Comparison of ENCODE assay signal across 9 mouse cellular contexts in genomic region chr2:73560899-73561664, GRCm38 (mm10). TPM values are rescaled to one million over a fixed set of nuclear protein-coding genes. Genes with fewer than 3 reads are reported as not detected.
A peak's percentile ranks its signal among the peaks of the same experiment; 100 is the strongest.
DNase-seq lines count a peak whose midpoint lies in the region; ATAC-seq and TF ChIP-seq lines count a peak whose summit lies in the region.
"Had no signal": no experiment of that assay in that cellular context is flagged by ENCODE, and none has a peak within 500 bp of the region (broad histone marks: within the 10 kb centered on the region; RNA-seq: fewer than 3 reads in every experiment).

No protein-coding gene starts in this region.

- no peak for DNase-seq in layer of hippocampus, adult 2 months (ENCODE audit: low spot score in 2 of 2)
- no peak for DNase-seq in layer of hippocampus, adult 9-11 months
- no peak for DNase-seq in limb, embryonic 11.5 days (ENCODE audit: low spot score)
- no peak for DNase-seq in thymus, postnatal 14 days
- no peak for DNase-seq in ovary, postnatal 10 days (ENCODE audit: low spot score)
- DNase-seq: kidney, postnatal 10 days had no signal

- H3K27me3 ChIP-seq in embryonic facial prominence, embryonic 12.5 days, result no peaks in the 10 kb centered on the region
- no peaks in the 10 kb centered on the region for H3K27me3 ChIP-seq in limb, embryonic 11.5 days (ENCODE audit: control insufficient read depth, insufficient read depth, low read length)
- H3K27me3 ChIP-seq in neural tube, embryonic 15.5 days (replicated peaks), result no peaks in the 10 kb centered on the region

- H3K27ac ChIP-seq in layer of hippocampus, adult 2 months, result no peak overlapping the region
- no peak overlapping the region for H3K27ac ChIP-seq in embryonic facial prominence, embryonic 12.5 days
- H3K27ac ChIP-seq in limb, embryonic 11.5 days (replicated peaks; ENCODE audit: low read depth, low read length), result no peak overlapping the region
- 0 out of 2 replicates have a peak overlapping the region, but pooled peaks have one; percentile 18 for H3K27ac ChIP-seq in neural tube, embryonic 15.5 days (replicated peaks)

- WGBS in embryonic facial prominence, embryonic 12.5 days, result 2% methylated on average over 22 of the region's 23 CpGs
- 3% methylated on average over 21 of the region's 23 CpGs for WGBS in limb, embryonic 11.5 days
- 2% methylated on average over 21 of the region's 23 CpGs for WGBS in neural tube, embryonic 15.5 days

- TF ChIP-seq CTCF in layer of hippocampus, adult 2 months (conservative IDR thresholded peaks at IDR 0.05), result no peak

- no peaks in the 10 kb centered on the region for H3K36me3 ChIP-seq in embryonic facial prominence, embryonic 12.5 days
- H3K36me3 ChIP-seq in limb, embryonic 11.5 days (ENCODE audit: control insufficient read depth, insufficient read depth, low read length), result no peaks in the 10 kb centered on the region; the same call in 1 of the 2 replicates
- H3K36me3 ChIP-seq in neural tube, embryonic 15.5 days, result no peaks in the 10 kb centered on the region

- peak overlapping the region; percentile 44 for H3K9ac ChIP-seq in embryonic facial prominence, embryonic 12.5 days
- peak overlapping the region; percentile 43; the same call in 1 of the 2 replicates for H3K9ac ChIP-seq in limb, embryonic 11.5 days (ENCODE audit: low read length)
- peak overlapping the region; percentile 50 for H3K9ac ChIP-seq in neural tube, embryonic 15.5 days (replicated peaks)

- peak overlapping the region; percentile 36; the same call in 1 of the 2 replicates for H3K4me3 ChIP-seq in layer of hippocampus, adult 2 months
- H3K4me3 ChIP-seq in embryonic facial prominence, embryonic 12.5 days, result peak overlapping the region; percentile 38
- peak overlapping the region; percentile 27 for H3K4me3 ChIP-seq in limb, embryonic 11.5 days (ENCODE audit: low read depth, low read length)
- H3K4me3 ChIP-seq in neural tube, embryonic 15.5 days (replicated peaks), result peak overlapping the region; percentile 45

- ATAC-seq in embryonic facial prominence, embryonic 12.5 days (ENCODE audit: insufficient number of reproducible peaks, insufficient read depth, low FRiP score, low TSS enrichment), result peak; percentile 37; the same call in 1 of the 2 replicates
- ATAC-seq in limb, embryonic 11.5 days (ENCODE audit: insufficient number of reproducible peaks, low FRiP score, low TSS enrichment, low read depth), result 0 out of 2 replicates have a peak, but pooled peaks have one; percentile 42
- peak; percentile 72 for ATAC-seq in neural tube, embryonic 15.5 days (ENCODE audit: low FRiP score)
- no peak for ATAC-seq in megakaryocyte, adult 5-6 weeks (ENCODE audit: poor library complexity, severe bottlenecking)

- H3K4me1 ChIP-seq in embryonic facial prominence, embryonic 12.5 days, result peaks cover 22% of the 10 kb centered on the region
- peaks cover 12% of the 10 kb centered on the region; the same call in 1 of the 2 replicates for H3K4me1 ChIP-seq in limb, embryonic 11.5 days (ENCODE audit: control insufficient read depth, insufficient read depth, low read length)
- H3K4me1 ChIP-seq in neural tube, embryonic 15.5 days, result peaks cover 17% of the 10 kb centered on the region

- peak overlapping the region; percentile 65 for H3K4me2 ChIP-seq in embryonic facial prominence, embryonic 12.5 days (replicated peaks)
- H3K4me2 ChIP-seq in limb, embryonic 11.5 days (ENCODE audit: low read depth, severe bottlenecking), result peak overlapping the region; percentile 59
- H3K4me2 ChIP-seq in neural tube, embryonic 15.5 days, result peak overlapping the region; percentile 75

- no peaks in the 10 kb centered on the region for H3K9me3 ChIP-seq in embryonic facial prominence, embryonic 12.5 days
- H3K9me3 ChIP-seq in limb, embryonic 11.5 days (ENCODE audit: control insufficient read depth, low read length), result no peaks in the 10 kb centered on the region
- no peaks in the 10 kb centered on the region for H3K9me3 ChIP-seq in neural tube, embryonic 15.5 days (replicated peaks)

RNA-seq across cellular contexts. Expression of gene Chrna1, which starts 19.1 kb away (rescaled TPM):
- total RNA-seq in layer of hippocampus, adult 2 months (2021), result under 1 TPM; 0.42 to 0.54 TPM
- 4.0 and 5.4 TPM in 2 replicates for polyA plus RNA-seq in embryonic facial prominence, embryonic 12.5 days (2016; fragmentation: Nextera tagmentation; extraction: Ambion mirVana)
- 2.9 and 3.5 TPM in 2 replicates for polyA plus RNA-seq in limb, embryonic 11.5 days (2014; fragmentation: Nextera tagmentation; extraction: Ambion mirVana)
- polyA plus RNA-seq in neural tube, embryonic 15.5 days (2015; fragmentation: Nextera tagmentation; extraction: Ambion mirVana), result 0.73 and 0.78 TPM in 2 replicates
- 0.09 TPM in 1 of 2 replicates, not detected in the other for total RNA-seq in megakaryocyte, adult 5-6 weeks (2015)
- total RNA-seq in megakaryocyte, adult 5-6 weeks (2017), result not detected in 2 replicates

RNA-seq across cellular contexts. Expression of gene Wipf1, which starts 31.5 kb away (rescaled TPM):
- total RNA-seq in layer of hippocampus, adult 2 months (2021), result 1 to 10 TPM; 8.1 to 10.0 TPM
- 14.1 and 14.5 TPM in 2 replicates for polyA plus RNA-seq in embryonic facial prominence, embryonic 12.5 days (2016; fragmentation: Nextera tagmentation; extraction: Ambion mirVana)
- polyA plus RNA-seq in limb, embryonic 11.5 days (2014; fragmentation: Nextera tagmentation; extraction: Ambion mirVana), result 21.8 and 24.1 TPM in 2 replicates
- 2.4 and 4.8 TPM in 2 replicates for polyA plus RNA-seq in neural tube, embryonic 15.5 days (2015; fragmentation: Nextera tagmentation; extraction: Ambion mirVana)
- total RNA-seq in megakaryocyte, adult 5-6 weeks (2015), result 123 and 139 TPM in 2 replicates
- 37.4 and 55.2 TPM in 2 replicates for total RNA-seq in megakaryocyte, adult 5-6 weeks (2017)
